Mouse (Mus musculus) heart, embryonic 12.5 days (tissue): ENCODE results near the gene Dicer1. TPM values are rescaled to one million over a fixed set of nuclear protein-coding genes. Genes with fewer than 3 reads are reported as not detected.

Experiments used
- ATAC-seq: fragments of 200-750 bp; cut with Nextera tagmentation; 2 replicates; pipeline ENCODE4 v1.8.0; 2017; ENCODE audit warnings: moderate TSS enrichment, moderate library complexity; ENCODE audit not compliant: insufficient number of reproducible peaks, low FRiP score
- H3K27ac ChIP-seq: fragments of 300-500 bp; sonication (generic); 2 replicates; pipeline ENCODE4 v1.5.1; 2016; ENCODE audit warnings: mild to moderate bottlenecking, moderate library complexity; ENCODE audit not compliant: poor library complexity, severe bottlenecking
- H3K27me3 ChIP-seq: fragments of 300-500 bp; sonication (generic); replicated peaks from 2 replicates; pipeline ENCODE4 v1.6.1; 2016; ENCODE audit warnings: mild to moderate bottlenecking, moderate library complexity
- H3K36me3 ChIP-seq: fragments of 300-500 bp; sonication (generic); 2 replicates; pipeline ENCODE4 v1.6.1; 2016; ENCODE audit warnings: mild to moderate bottlenecking, moderate library complexity
- H3K4me1 ChIP-seq: fragments of 300-500 bp; sonication (generic); replicated peaks from 2 replicates; pipeline ENCODE4 v1.6.1; 2016; ENCODE audit warnings: mild to moderate bottlenecking
- H3K4me2 ChIP-seq: fragments of 300-500 bp; sonication (generic); 2 replicates; pipeline ENCODE4 v1.6.1; 2016; ENCODE audit warnings: mild to moderate bottlenecking, moderate library complexity
- H3K4me3 ChIP-seq: fragments of 300-500 bp; sonication (generic); 2 replicates; pipeline ENCODE4 v1.5.1; 2016; ENCODE audit warnings: mild to moderate bottlenecking
- H3K9ac ChIP-seq: fragments of 300-500 bp; sonication (generic); 2 replicates; pipeline ENCODE4 v1.6.1; 2016; ENCODE audit warnings: mild to moderate bottlenecking, moderate library complexity
- H3K9me3 ChIP-seq: fragments of 300-500 bp; sonication (generic); replicated peaks from 2 replicates; pipeline ENCODE4 v1.6.1; 2016; ENCODE audit warnings: mild to moderate bottlenecking, moderate library complexity
- WGBS: fragments of 180-500 bp; shearing (Covaris S2); methylation state at CpG from one replicate; pipeline ENCODE4 v1.1.7; 2016; 5-methylcytosine and 5-hydroxymethylcytosine counted together
- polyA plus RNA-seq: library from polyadenylated mRNA; unstranded; fragments of >200 nt; fragmentation: Nextera tagmentation; extraction: Ambion mirVana; gene quantifications from 2 replicates; pipeline ENCODE4 v1.2.1, GENCODE M21; 2016

Dicer1 gene
- polyA plus RNA-seq, 1 experiment from 2014 or later, result 41.6 TPM

- Histone ChIP-seq H3K27ac (no peak overlapping the region), H3K9me3 (no peaks in the 10 kb centered on the region), H3K9ac (no peak overlapping the region), H3K27me3 (no peaks in the 10 kb centered on the region), H3K4me1 (peaks cover 27% of the 10 kb centered on the region), H3K4me2 (no peak overlapping the region), H3K36me3 (peaks cover 62% of the 10 kb centered on the region), H3K4me3 (no peak overlapping the region)
- ATAC-seq, result no peak
- WGBS, result 81% methylated on average over 5 of the region's 5 CpGs
These were observed 35.3 kb downstream of the Dicer1 start for GRCm38 (mm10) chr12:104716409-104716808.

GRCm38 (mm10) chr12:104715453-104715852 lies 36.3 kb downstream of the Dicer1 start:
- WGBS, result 85% methylated on average over 5 of the region's 5 CpGs
- Histone ChIP-seq H3K27ac (no peak overlapping the region), H3K4me2 (no peak overlapping the region), H3K27me3 (no peaks in the 10 kb centered on the region), H3K9ac (no peak overlapping the region), H3K9me3 (no peaks in the 10 kb centered on the region), H3K4me1 (peaks cover 27% of the 10 kb centered on the region), H3K4me3 (no peak overlapping the region), H3K36me3 (peaks cover 64% of the 10 kb centered on the region)
- no peak for ATAC-seq

GRCm38 (mm10) chr12:104700266-104700665 lies 51.5 kb downstream of the Dicer1 start:
- Histone ChIP-seq H3K27me3 (no peaks in the 10 kb centered on the region), H3K9ac (no peak overlapping the region), H3K4me3 (no peak overlapping the region), H3K9me3 (no peaks in the 10 kb centered on the region), H3K4me2 (no peak overlapping the region), H3K4me1 (peaks cover 14% of the 10 kb centered on the region), H3K27ac (no peak overlapping the region), H3K36me3 (peaks cover 76% of the 10 kb centered on the region)
- WGBS, result 79% methylated on average over 7 of the region's 7 CpGs
- ATAC-seq, result no peak

GRCm38 (mm10) chr12:104699753-104700152 lies 52.0 kb downstream of the Dicer1 start:
- peak; percentile 33; the same call in 1 of the 2 replicates for ATAC-seq
- no peak overlapping the region for H3K9ac ChIP-seq
- no peak overlapping the region for H3K4me2 ChIP-seq
- peak overlapping the region; percentile 9; the same call in 1 of the 2 replicates for H3K27ac ChIP-seq
- 60% methylated on average over 8 of the region's 8 CpGs for WGBS
- H3K27me3 ChIP-seq, result no peaks in the 10 kb centered on the region
- H3K36me3 ChIP-seq, result peaks cover 77% of the 10 kb centered on the region
- no peak overlapping the region for H3K4me3 ChIP-seq
- H3K4me1 ChIP-seq, result peaks cover 14% of the 10 kb centered on the region
- no peaks in the 10 kb centered on the region for H3K9me3 ChIP-seq

GRCm38 (mm10) chr12:104695514-104695913 lies 56.2 kb downstream of the Dicer1 start:
- H3K27me3 ChIP-seq, result no peaks in the 10 kb centered on the region
- H3K4me1 ChIP-seq, result peaks cover 15% of the 10 kb centered on the region
- no peak overlapping the region for H3K9ac ChIP-seq
- 76% methylated on average over 2 of the region's 2 CpGs for WGBS
- H3K36me3 ChIP-seq, result peaks cover 73% of the 10 kb centered on the region
- H3K4me2 ChIP-seq, result no peak overlapping the region
- H3K27ac ChIP-seq, result no peak overlapping the region
- H3K4me3 ChIP-seq, result no peak overlapping the region
- H3K9me3 ChIP-seq, result no peaks in the 10 kb centered on the region
- ATAC-seq, result no peak

- WGBS, result 91% methylated on average over 12 of the region's 12 CpGs
- Histone ChIP-seq H3K4me3 (no peak overlapping the region), H3K9me3 (no peaks in the 10 kb centered on the region), H3K4me1 (peaks cover 15% of the 10 kb centered on the region), H3K9ac (no peak overlapping the region), H3K27ac (no peak overlapping the region), H3K4me2 (no peak overlapping the region), H3K36me3 (peaks cover 74% of the 10 kb centered on the region), H3K27me3 (no peaks in the 10 kb centered on the region)
- no peak for ATAC-seq
These were observed 58.9 kb downstream of the Dicer1 start for GRCm38 (mm10) chr12:104692864-104693263.

- Histone ChIP-seq H3K27ac (no peak overlapping the region), H3K9ac (no peak overlapping the region), H3K4me2 (no peak overlapping the region), H3K36me3 (peaks cover 65% of the 10 kb centered on the region), H3K4me1 (peaks cover 4% of the 10 kb centered on the region), H3K27me3 (no peaks in the 10 kb centered on the region), H3K9me3 (no peaks in the 10 kb centered on the region), H3K4me3 (no peak overlapping the region)
- WGBS, result 65% methylated on average over 7 of the region's 7 CpGs
- ATAC-seq, result no peak
These were observed 61.3 kb downstream of the Dicer1 start for GRCm38 (mm10) chr12:104690412-104690811.

- Histone ChIP-seq H3K4me3 (no peak overlapping the region), H3K9me3 (no peaks in the 10 kb centered on the region), H3K4me1 (peaks cover 4% of the 10 kb centered on the region), H3K36me3 (peaks cover 52% of the 10 kb centered on the region), H3K4me2 (no peak overlapping the region), H3K27ac (no peak overlapping the region), H3K27me3 (no peaks in the 10 kb centered on the region), H3K9ac (no peak overlapping the region)
- WGBS, result 85% methylated on average over 11 of the region's 11 CpGs
- no peak for ATAC-seq
These were observed 62.9 kb downstream of the Dicer1 start for GRCm38 (mm10) chr12:104688870-104689269.

GRCm38 (mm10) chr12:104684411-104684931 lies 67.3 kb downstream of the Dicer1 start:
- H3K9ac ChIP-seq, result no peak overlapping the region
- H3K4me1 ChIP-seq, result no peaks in the 10 kb centered on the region
- H3K4me3 ChIP-seq, result no peak overlapping the region
- peaks cover 14% of the 10 kb centered on the region for H3K36me3 ChIP-seq
- ATAC-seq, result no peak
- H3K27ac ChIP-seq, result no peak overlapping the region
- H3K4me2 ChIP-seq, result no peak overlapping the region
- H3K27me3 ChIP-seq, result no peaks in the 10 kb centered on the region
- H3K9me3 ChIP-seq, result 0 out of 2 replicates have a peak, but pooled peaks cover 8% of the 10 kb centered on the region
- 75% methylated on average over 8 of the region's 8 CpGs for WGBS

GRCm38 (mm10) chr12:104679819-104680132 lies 72.0 kb downstream of the Dicer1 start:
- Histone ChIP-seq H3K4me1 (peaks cover 10% of the 10 kb centered on the region), H3K9me3 (0 out of 2 replicates have a peak, but pooled peaks cover 8% of the 10 kb centered on the region), H3K4me2 (no peak overlapping the region), H3K27me3 (no peaks in the 10 kb centered on the region), H3K36me3 (no peaks in the 10 kb centered on the region), H3K4me3 (no peak overlapping the region), H3K9ac (no peak overlapping the region), H3K27ac (no peak overlapping the region)
- ATAC-seq, result no peak
- WGBS, result 86% methylated on average over 8 of the region's 8 CpGs

- Histone ChIP-seq H3K36me3 (no peaks in the 10 kb centered on the region), H3K4me2 (no peak overlapping the region), H3K27ac (no peak overlapping the region), H3K4me1 (peaks cover 10% of the 10 kb centered on the region), H3K27me3 (no peaks in the 10 kb centered on the region), H3K9me3 (0 out of 2 replicates have a peak, but pooled peaks cover 8% of the 10 kb centered on the region), H3K9ac (no peak overlapping the region), H3K4me3 (no peak overlapping the region)
- 63% methylated on average over 26 of the region's 26 CpGs for WGBS
- no peak for ATAC-seq
These were observed 72.5 kb downstream of the Dicer1 start for GRCm38 (mm10) chr12:104679121-104679818.
